ENCODE assay signal across 8 mouse cellular contexts in genomic region chr17:56558448-56558847, GRCm38 (mm10). TPM values are rescaled to one million over a fixed set of nuclear protein-coding genes. Genes with fewer than 3 reads are reported as not detected.
DNase-seq lines count a peak whose midpoint lies in the region; ATAC-seq and TF ChIP-seq lines count a peak whose summit lies in the region.

No protein-coding gene starts in this region.

- WGBS in intestine, embryonic 16.5 days = 26% methylated on average over 3 of the region's 3 CpGs
- WGBS in limb, embryonic 12.5 days = 23% methylated on average over 3 of the region's 3 CpGs
- 10% methylated on average over 3 of the region's 3 CpGs for WGBS in midbrain, embryonic 16.5 days

- H3K9me3 ChIP-seq in intestine, embryonic 16.5 days (ENCODE audit: control insufficient read depth, low read length) = no peaks in the 10 kb centered on the region
- no peaks in the 10 kb centered on the region for H3K9me3 ChIP-seq in limb, embryonic 12.5 days
- H3K9me3 ChIP-seq in midbrain, embryonic 16.5 days (replicated peaks; ENCODE audit: control insufficient read depth, low read length, poor library complexity, severe bottlenecking) = no peaks in the 10 kb centered on the region

- intact Hi-C loops in gastrocnemius, adult 2 months (cut with DNase I) = loop anchor here (10.0 kb wide), 2 partner anchors 106 to 134 kb away; no protein-coding TSS in a partner anchor

- no peaks in the 10 kb centered on the region for H3K27me3 ChIP-seq in intestine, embryonic 16.5 days (replicated peaks; ENCODE audit: control insufficient read depth, insufficient read depth, low read length)
- H3K27me3 ChIP-seq in limb, embryonic 12.5 days = no peaks in the 10 kb centered on the region
- H3K27me3 ChIP-seq in midbrain, embryonic 16.5 days (ENCODE audit: control insufficient read depth, insufficient read depth, low read depth, low read length) = no peaks in the 10 kb centered on the region

- no peak overlapping the region for H3K9ac ChIP-seq in intestine, embryonic 16.5 days (ENCODE audit: low read depth, low read length)
- no peak overlapping the region for H3K9ac ChIP-seq in limb, embryonic 12.5 days (replicated peaks)
- H3K9ac ChIP-seq in midbrain, embryonic 16.5 days (ENCODE audit: low read depth, low read length) = no peak overlapping the region

- ATAC-seq in intestine, embryonic 16.5 days = 0 out of 2 replicates have a peak, but pooled peaks have one; percentile 19
- ATAC-seq in limb, embryonic 12.5 days (ENCODE audit: insufficient number of reproducible peaks, insufficient read depth, low FRiP score, low TSS enrichment, low read depth) = peak; percentile 16; the same call in 1 of the 2 replicates
- peak; percentile 77; the same call in 1 of the 2 replicates for ATAC-seq in midbrain, embryonic 16.5 days

- 0 out of 2 replicates have a peak, but pooled peaks cover 3% of the 10 kb centered on the region for H3K4me1 ChIP-seq in intestine, embryonic 16.5 days (ENCODE audit: control insufficient read depth, insufficient read depth, low read length)
- H3K4me1 ChIP-seq in limb, embryonic 12.5 days (replicated peaks) = no peaks in the 10 kb centered on the region
- H3K4me1 ChIP-seq in midbrain, embryonic 16.5 days (ENCODE audit: control insufficient read depth, insufficient read depth, low read length) = no peaks in the 10 kb centered on the region

- peak; percentile 46 for DNase-seq in urinary bladder, adult 2 months (ENCODE audit: low spot score)
- no peak for DNase-seq in urinary bladder, postnatal 10 days (ENCODE audit: low spot score)
- DNase-seq in cerebellum, postnatal 36 days = peak; percentile 72 to 75
- DNase-seq in gastrocnemius, adult 2 months = peak; percentile 70
- peak; percentile 56 to 87 for DNase-seq in spleen, postnatal 4 days (ENCODE audit: low spot score in 2 of 2)

- H3K36me3 ChIP-seq in intestine, embryonic 16.5 days (ENCODE audit: control insufficient read depth, insufficient read depth, low read length) = peaks cover 21% of the 10 kb centered on the region
- H3K36me3 ChIP-seq in limb, embryonic 12.5 days = peaks cover 27% of the 10 kb centered on the region
- H3K36me3 ChIP-seq in midbrain, embryonic 16.5 days (ENCODE audit: control insufficient read depth, insufficient read depth, low read length) = peaks cover 23% of the 10 kb centered on the region

- no peak overlapping the region for H3K27ac ChIP-seq in gastrocnemius, adult 2 months
- no peak overlapping the region for H3K27ac ChIP-seq in intestine, embryonic 16.5 days (ENCODE audit: low read length)
- H3K27ac ChIP-seq in limb, embryonic 12.5 days = no peak overlapping the region
- no peak overlapping the region for H3K27ac ChIP-seq in midbrain, embryonic 16.5 days (ENCODE audit: low read length)

- no peak overlapping the region for H3K4me2 ChIP-seq in intestine, embryonic 16.5 days (ENCODE audit: low read depth, low read length)
- H3K4me2 ChIP-seq in limb, embryonic 12.5 days = no peak overlapping the region
- no peak overlapping the region for H3K4me2 ChIP-seq in midbrain, embryonic 16.5 days (ENCODE audit: low read length)

- peak; percentile 95 for TF ChIP-seq CTCF in gastrocnemius, adult 2 months (IDR thresholded peaks at IDR 0.05)

- H3K4me3 ChIP-seq in gastrocnemius, adult 2 months = no peak overlapping the region
- no peak overlapping the region for H3K4me3 ChIP-seq in intestine, embryonic 16.5 days (ENCODE audit: low read length)
- H3K4me3 ChIP-seq in limb, embryonic 12.5 days (replicated peaks) = no peak overlapping the region
- H3K4me3 ChIP-seq in midbrain, embryonic 16.5 days (ENCODE audit: low read depth, low read length) = no peak overlapping the region

RNA-seq across cellular contexts. Expression of gene Gm20219, which starts 4.3 kb away (rescaled TPM):
- 15.6 and 22.1 TPM in 2 replicates for polyA plus RNA-seq in urinary bladder, adult 2 months (2012; rRNA removed)
- total RNA-seq in gastrocnemius, adult 2 months (2021) = 1 to 10 TPM in 1 of 2 experiments, under 1 TPM in 1; 0.89 to 1.1 TPM
- polyA plus RNA-seq in intestine, embryonic 16.5 days (2015; fragmentation: Nextera tagmentation; extraction: Ambion mirVana) = 0.98 and 1.4 TPM in 2 replicates
- polyA plus RNA-seq in limb, embryonic 12.5 days (2016; fragmentation: Nextera tagmentation; extraction: Ambion mirVana) = 1.0 and 1.6 TPM in 2 replicates
- polyA plus RNA-seq in midbrain, embryonic 16.5 days (2015; fragmentation: Nextera tagmentation; extraction: Ambion mirVana) = 0.95 and 1.3 TPM in 2 replicates

RNA-seq across cellular contexts. Expression of gene Safb2, which starts 25.9 kb away (rescaled TPM):
- 38.5 and 80.7 TPM in 2 replicates for polyA plus RNA-seq in urinary bladder, adult 2 months (2012; rRNA removed)
- 10 to 100 TPM; 38.5 to 41.1 TPM for total RNA-seq in gastrocnemius, adult 2 months (2021)
- polyA plus RNA-seq in intestine, embryonic 16.5 days (2015; fragmentation: Nextera tagmentation; extraction: Ambion mirVana) = 52.7 and 56.0 TPM in 2 replicates
- polyA plus RNA-seq in limb, embryonic 12.5 days (2016; fragmentation: Nextera tagmentation; extraction: Ambion mirVana) = 103 and 113 TPM in 2 replicates
- 63.2 and 70.6 TPM in 2 replicates for polyA plus RNA-seq in midbrain, embryonic 16.5 days (2015; fragmentation: Nextera tagmentation; extraction: Ambion mirVana)

RNA-seq across cellular contexts. Expression of gene Safb, which starts 26.2 kb away (rescaled TPM):
- polyA plus RNA-seq in urinary bladder, adult 2 months (2012; rRNA removed) = 47.8 and 65.8 TPM in 2 replicates
- total RNA-seq in gastrocnemius, adult 2 months (2021) = 10 to 100 TPM; 43.0 to 46.7 TPM
- polyA plus RNA-seq in intestine, embryonic 16.5 days (2015; fragmentation: Nextera tagmentation; extraction: Ambion mirVana) = 68.6 and 76.2 TPM in 2 replicates
- 151 and 156 TPM in 2 replicates for polyA plus RNA-seq in limb, embryonic 12.5 days (2016; fragmentation: Nextera tagmentation; extraction: Ambion mirVana)
- polyA plus RNA-seq in midbrain, embryonic 16.5 days (2015; fragmentation: Nextera tagmentation; extraction: Ambion mirVana) = 121 and 122 TPM in 2 replicates

RNA-seq across cellular contexts. Expression of gene Znrf4, which starts 46.2 kb away (rescaled TPM):
- not detected in 2 replicates for polyA plus RNA-seq in urinary bladder, adult 2 months (2012; rRNA removed)
- total RNA-seq in gastrocnemius, adult 2 months (2021) = not detected
- not detected in 2 replicates for polyA plus RNA-seq in intestine, embryonic 16.5 days (2015; fragmentation: Nextera tagmentation; extraction: Ambion mirVana)
- polyA plus RNA-seq in limb, embryonic 12.5 days (2016; fragmentation: Nextera tagmentation; extraction: Ambion mirVana) = not detected in 2 replicates
- polyA plus RNA-seq in midbrain, embryonic 16.5 days (2015; fragmentation: Nextera tagmentation; extraction: Ambion mirVana) = not detected in 2 replicates

RNA-seq across cellular contexts. Expression of gene 2410015M20Rik, which starts 51.1 kb away (rescaled TPM):
- 169 and 183 TPM in 2 replicates for polyA plus RNA-seq in urinary bladder, adult 2 months (2012; rRNA removed)
- 100 to 1,000 TPM; 107 to 167 TPM for total RNA-seq in gastrocnemius, adult 2 months (2021)
- polyA plus RNA-seq in intestine, embryonic 16.5 days (2015; fragmentation: Nextera tagmentation; extraction: Ambion mirVana) = 316 and 336 TPM in 2 replicates
- 211 and 216 TPM in 2 replicates for polyA plus RNA-seq in limb, embryonic 12.5 days (2016; fragmentation: Nextera tagmentation; extraction: Ambion mirVana)
- 171 and 182 TPM in 2 replicates for polyA plus RNA-seq in midbrain, embryonic 16.5 days (2015; fragmentation: Nextera tagmentation; extraction: Ambion mirVana)

Comparison
In these comparisons a context has a peak if more than half of its experiments do, and no peak if none do; other contexts are left out.
1. ATAC-seq: peak in every context shown above with its lines; median percentile 77 in midbrain, embryonic 16.5 days; 19 in intestine, embryonic 16.5 days; 16 in limb, embryonic 12.5 days.